Mouse (Mus musculus) liver, embryonic 11.5 days (tissue): Measurements from ENCODE around the gene Kmt2c. TPM values are rescaled to one million over a fixed set of nuclear protein-coding genes. Genes with fewer than 3 reads are reported as not detected.
A peak's percentile ranks its signal among the peaks of the same experiment; 100 is the strongest.

Experiments
- ATAC-seq: fragments of 200-750 bp; cut with Nextera tagmentation; replicated peaks from 2 replicates; pipeline ENCODE4 v1.8.0; 2017; ENCODE audit warnings: moderate number of reproducible peaks, mild to moderate bottlenecking, moderate TSS enrichment, moderate library complexity; ENCODE audit not compliant: low FRiP score
- DNase-seq: peaks from one replicate; pipeline ENCODE4 v3.0.0-alpha.2; 2017; ENCODE audit warnings: low spot score
- H3K27ac ChIP-seq: fragments of 300-500 bp; sonication (generic); 2 replicates; pipeline ENCODE4 v1.5.1; 2014; ENCODE audit warnings: mild to moderate bottlenecking, low read depth, low read length, control low read depth
- H3K27me3 ChIP-seq: fragments of 300-500 bp; sonication (generic); replicated peaks from 2 replicates; pipeline ENCODE4 v1.6.1; 2014; ENCODE audit warnings: low read length, mixed read lengths; ENCODE audit not compliant: control insufficient read depth, insufficient read depth
- H3K36me3 ChIP-seq: fragments of 300-500 bp; sonication (generic); 2 replicates; pipeline ENCODE4 v1.6.1; 2014; ENCODE audit warnings: mild to moderate bottlenecking, low read length, moderate library complexity, mixed read lengths; ENCODE audit not compliant: control insufficient read depth, insufficient read depth
- H3K4me1 ChIP-seq: fragments of 300-500 bp; sonication (generic); replicated peaks from 2 replicates; pipeline ENCODE4 v1.6.1; 2014; ENCODE audit warnings: low read length, mixed read lengths; ENCODE audit not compliant: control insufficient read depth, insufficient read depth
- H3K4me2 ChIP-seq: fragments of 300-500 bp; sonication (generic); 2 replicates; pipeline ENCODE4 v1.6.1; 2014; ENCODE audit warnings: mild to moderate bottlenecking, control low read depth, moderate library complexity
- H3K4me3 ChIP-seq: fragments of 300-500 bp; sonication (generic); 2 replicates; pipeline ENCODE4 v1.5.1; 2014; ENCODE audit warnings: low read depth, low read length, control low read depth
- H3K9ac ChIP-seq: fragments of 300-500 bp; sonication (generic); 2 replicates; pipeline ENCODE4 v1.6.1; 2014; ENCODE audit warnings: low read depth, low read length, control low read depth
- H3K9me3 ChIP-seq: fragments of 300-500 bp; sonication (generic); 2 replicates; pipeline ENCODE4 v1.6.1; 2016; ENCODE audit warnings: low read length, inconsistent platforms, mixed read lengths; ENCODE audit not compliant: control insufficient read depth
- WGBS: fragments of 180-500 bp; shearing (Covaris S2); extraction: QIAGEN DNeasy Blood & Tissue Kit; methylation state at CpG from one replicate; pipeline ENCODE4 v1.1.7; 2014; 5-methylcytosine and 5-hydroxymethylcytosine counted together
- polyA plus RNA-seq: library from polyadenylated mRNA; unstranded; fragments of >200 nt; fragmentation: Nextera tagmentation; extraction: Ambion mirVana; gene quantifications from 2 replicates; pipeline ENCODE4 v1.2.1, GENCODE M21; 2014

Gene Kmt2c
- polyA plus RNA-seq, 1 experiment from 2014 or later = 14.0 TPM

DNA sequence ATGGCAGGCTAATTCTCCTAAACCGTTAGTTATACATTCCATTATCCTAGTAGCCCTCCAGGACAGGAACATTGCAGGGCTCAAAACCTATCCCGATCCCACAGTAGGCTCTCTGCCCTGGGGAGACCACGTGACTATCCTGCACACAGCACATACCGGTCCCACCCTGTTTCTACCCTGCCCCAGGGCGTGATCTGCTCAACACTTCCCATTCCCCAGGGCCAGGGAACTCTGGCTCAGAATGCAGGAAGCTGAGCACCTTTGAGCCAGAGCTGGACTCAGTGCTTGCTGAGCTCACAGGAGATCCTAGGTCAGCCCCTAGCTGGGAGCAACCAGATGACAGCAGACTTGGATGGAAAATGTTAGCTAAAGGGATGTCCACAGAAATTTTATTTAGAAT, 27.5 kb upstream of the Kmt2c start:
- H3K9ac ChIP-seq = no peak overlapping the region
- no peaks in the 10 kb centered on the region for H3K9me3 ChIP-seq
- ATAC-seq = no peak
- H3K36me3 ChIP-seq = no peaks in the 10 kb centered on the region
- H3K4me3 ChIP-seq = no peak overlapping the region
- 44% methylated on average over 5 of the region's 5 CpGs for WGBS
- H3K4me1 ChIP-seq = peaks cover 20% of the 10 kb centered on the region
- no peak overlapping the region for H3K4me2 ChIP-seq
- no peaks in the 10 kb centered on the region for H3K27me3 ChIP-seq
- no peak for DNase-seq
- no peak overlapping the region for H3K27ac ChIP-seq

DNA sequence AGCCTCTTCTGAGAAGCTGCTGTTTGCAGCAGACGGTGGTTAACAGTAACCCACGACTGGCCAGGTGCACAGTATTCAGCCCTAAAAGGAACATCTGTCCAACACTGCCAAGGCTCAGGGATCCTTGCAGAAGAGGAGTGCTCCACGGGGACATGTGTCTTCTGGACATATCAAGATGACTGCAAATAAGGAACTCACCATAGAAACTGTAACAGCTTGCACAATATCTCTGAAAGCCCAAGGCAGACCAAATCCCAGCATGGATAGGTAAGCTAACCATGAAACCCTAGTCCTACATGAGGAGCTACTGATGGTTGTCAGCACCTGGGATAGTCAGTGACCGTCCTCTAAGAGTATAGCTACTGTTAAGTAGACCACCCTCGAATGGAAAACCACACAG, 22.9 kb upstream of the Kmt2c start:
- DNase-seq (no peak), ATAC-seq (no peak)
- peaks cover 2% of the 10 kb centered on the region; the same call in 1 of the 2 replicates for H3K4me1 ChIP-seq
- H3K4me3 ChIP-seq = no peak overlapping the region
- no peaks in the 10 kb centered on the region for H3K27me3 ChIP-seq
- no peaks in the 10 kb centered on the region for H3K9me3 ChIP-seq
- no peak overlapping the region for H3K27ac ChIP-seq
- H3K36me3 ChIP-seq = no peaks in the 10 kb centered on the region
- H3K9ac ChIP-seq = no peak overlapping the region
- 71% methylated on average over 5 of the region's 5 CpGs for WGBS
- no peak overlapping the region for H3K4me2 ChIP-seq

DNA sequence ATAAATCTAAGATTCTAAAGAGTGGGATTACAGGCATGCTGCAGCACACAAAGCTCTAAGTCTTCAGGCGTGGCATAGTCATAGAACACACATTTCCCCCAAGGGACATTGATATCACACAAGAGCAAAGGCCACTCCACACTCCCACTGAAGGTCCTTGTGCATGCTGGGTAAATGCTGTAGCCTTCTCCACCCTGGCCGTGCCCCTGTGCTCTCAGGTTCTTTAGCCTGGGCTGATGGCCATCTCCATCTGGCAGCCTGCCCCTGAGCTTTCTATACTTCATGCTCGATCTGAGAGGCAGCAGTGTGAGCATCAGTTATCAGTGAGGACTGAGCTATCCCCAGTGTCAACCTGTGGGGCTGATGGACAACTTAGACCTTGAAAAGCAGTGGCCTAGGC, 21.2 kb upstream of the Kmt2c start:
- Histone ChIP-seq H3K4me1 (no peaks in the 10 kb centered on the region), H3K9me3 (no peaks in the 10 kb centered on the region), H3K36me3 (no peaks in the 10 kb centered on the region), H3K9ac (no peak overlapping the region), H3K4me2 (no peak overlapping the region), H3K27me3 (no peaks in the 10 kb centered on the region), H3K27ac (no peak overlapping the region), H3K4me3 (no peak overlapping the region)
- ATAC-seq = no peak
- no peak for DNase-seq
- WGBS = 69% methylated on average over 3 of the region's 3 CpGs

DNA sequence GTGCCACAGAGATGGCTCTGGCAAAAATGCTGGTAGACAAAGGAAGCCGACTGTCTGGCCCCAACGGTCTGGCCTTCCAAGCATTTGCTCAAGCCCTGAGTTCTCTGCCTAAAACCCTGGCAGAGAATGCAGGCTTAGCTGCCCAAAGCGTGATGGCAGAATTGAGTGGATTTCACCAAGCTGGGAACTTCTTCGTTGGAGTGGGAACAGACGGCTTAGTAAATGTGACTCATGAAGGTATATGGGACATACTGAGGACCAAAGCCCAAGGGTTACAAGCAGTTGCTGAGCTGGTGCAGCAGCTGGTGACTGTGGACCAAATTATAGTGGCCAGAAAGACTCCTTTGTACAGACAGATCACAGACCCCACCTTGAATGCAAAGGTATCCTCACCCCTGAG, 19.0 kb upstream of the Kmt2c start:
- DNase-seq (no peak), ATAC-seq (no peak)
- Histone ChIP-seq H3K27me3 (no peaks in the 10 kb centered on the region), H3K27ac (no peak overlapping the region), H3K4me1 (no peaks in the 10 kb centered on the region), H3K9ac (no peak overlapping the region), H3K4me3 (no peak overlapping the region), H3K4me2 (no peak overlapping the region), H3K9me3 (no peaks in the 10 kb centered on the region), H3K36me3 (no peaks in the 10 kb centered on the region)
- 80% methylated on average over 5 of the region's 5 CpGs for WGBS

DNA sequence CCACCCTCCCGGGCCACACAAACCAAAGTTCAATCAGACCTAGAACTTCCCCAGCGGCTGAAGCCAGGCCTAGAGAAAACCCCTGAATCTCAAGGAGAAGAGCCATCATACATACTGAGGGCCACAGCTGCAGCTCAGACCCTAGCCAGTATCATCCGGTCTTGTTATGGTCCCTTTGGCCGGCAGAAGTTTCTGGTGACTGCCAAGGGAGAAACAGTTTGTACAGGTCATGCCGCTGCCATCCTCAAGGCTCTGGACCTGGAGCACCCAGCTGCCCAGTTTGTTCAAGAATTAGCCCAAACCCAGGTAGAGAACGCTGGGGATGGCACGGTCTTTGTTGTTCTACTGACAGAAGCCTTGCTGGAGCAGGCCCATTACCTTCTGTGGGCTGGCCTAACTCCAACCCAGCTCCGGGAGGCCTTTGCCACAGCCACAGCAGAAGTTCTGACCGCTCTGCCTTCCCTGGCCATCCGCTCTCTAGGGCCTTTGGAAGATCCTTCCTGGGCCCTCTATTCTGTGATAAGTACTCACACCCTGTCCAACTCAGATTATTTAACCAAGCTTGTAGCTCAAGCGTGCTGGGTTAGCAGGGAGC, 17.8 kb upstream of the Kmt2c start:
- Histone ChIP-seq H3K27me3 (no peaks in the 10 kb centered on the region), H3K4me2 (no peak overlapping the region), H3K9ac (no peak overlapping the region), H3K4me1 (no peaks in the 10 kb centered on the region), H3K27ac (no peak overlapping the region), H3K9me3 (no peaks in the 10 kb centered on the region), H3K4me3 (no peak overlapping the region), H3K36me3 (no peaks in the 10 kb centered on the region)
- no peak for ATAC-seq
- DNase-seq = no peak
- WGBS = 87% methylated on average over 11 of the region's 11 CpGs

DNA sequence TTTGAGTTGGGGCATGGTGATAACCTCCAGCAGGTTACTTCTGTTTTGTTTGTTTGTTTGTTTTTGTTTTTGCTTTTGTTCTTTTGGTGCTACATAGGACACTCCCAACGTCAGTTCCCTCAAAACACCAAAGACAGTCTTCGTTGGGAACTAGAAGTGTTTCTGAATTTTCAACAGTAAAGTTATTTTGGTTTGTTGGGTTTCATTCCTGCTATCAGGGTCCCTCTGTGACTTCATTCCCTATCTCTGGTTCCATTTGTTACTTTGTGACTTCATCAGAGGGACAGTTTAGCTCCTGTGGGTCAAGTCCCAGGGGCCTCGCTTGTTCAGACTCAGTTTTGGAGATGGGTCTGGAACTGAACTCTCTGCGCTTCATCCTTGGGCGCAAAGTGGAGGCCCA, 17.2 kb upstream of the Kmt2c start, which contains the start of gene Cct8l1:
TSS of gene Cct8l1 (plus strand) at position 301 of the 400 bp plus-strand sequence.
- H3K9me3 ChIP-seq = no peaks in the 10 kb centered on the region
- no peak for DNase-seq
- no peaks in the 10 kb centered on the region for H3K4me1 ChIP-seq
- no peak within 1 kb of the TSS for H3K4me3 ChIP-seq
- no peak within 1 kb of the TSS for H3K9ac ChIP-seq
- no peaks in the 10 kb centered on the region for H3K27me3 ChIP-seq
- H3K36me3 ChIP-seq = no peaks in the 10 kb centered on the region
- ATAC-seq = no peak
- WGBS = 86% methylated on average over 5 of the region's 5 CpGs
- no peak within 1 kb of the TSS for H3K27ac ChIP-seq
- H3K4me2 ChIP-seq = no peak within 1 kb of the TSS

DNA sequence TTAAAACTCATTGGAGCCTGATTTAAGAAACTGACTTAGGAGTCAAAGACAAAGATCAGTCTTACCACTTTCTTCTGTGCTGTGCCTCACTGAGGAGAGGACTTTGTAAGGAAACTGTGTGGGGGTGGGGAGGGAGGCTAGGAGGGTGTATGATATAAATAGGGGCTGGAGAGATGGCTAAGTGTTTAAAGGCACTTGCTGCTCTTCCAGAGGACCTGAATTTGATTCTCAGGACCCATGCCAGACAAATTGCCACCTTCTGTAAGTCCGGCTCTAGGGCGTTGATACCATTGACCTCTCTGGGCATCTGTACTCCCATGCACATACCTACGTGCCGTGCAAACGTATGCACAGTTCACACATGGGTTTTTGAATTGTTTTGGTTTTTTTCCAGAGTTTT, 7.5 kb upstream of the Kmt2c start:
- WGBS = 90% methylated on average over 5 of the region's 5 CpGs
- no peak overlapping the region for H3K4me2 ChIP-seq
- no peak overlapping the region for H3K27ac ChIP-seq
- no peaks in the 10 kb centered on the region for H3K4me1 ChIP-seq
- no peak overlapping the region for H3K9ac ChIP-seq
- no peak overlapping the region for H3K4me3 ChIP-seq
- no peak for DNase-seq
- no peaks in the 10 kb centered on the region for H3K27me3 ChIP-seq
- no peaks in the 10 kb centered on the region for H3K36me3 ChIP-seq
- ATAC-seq = no peak
- no peaks in the 10 kb centered on the region for H3K9me3 ChIP-seq

DNA sequence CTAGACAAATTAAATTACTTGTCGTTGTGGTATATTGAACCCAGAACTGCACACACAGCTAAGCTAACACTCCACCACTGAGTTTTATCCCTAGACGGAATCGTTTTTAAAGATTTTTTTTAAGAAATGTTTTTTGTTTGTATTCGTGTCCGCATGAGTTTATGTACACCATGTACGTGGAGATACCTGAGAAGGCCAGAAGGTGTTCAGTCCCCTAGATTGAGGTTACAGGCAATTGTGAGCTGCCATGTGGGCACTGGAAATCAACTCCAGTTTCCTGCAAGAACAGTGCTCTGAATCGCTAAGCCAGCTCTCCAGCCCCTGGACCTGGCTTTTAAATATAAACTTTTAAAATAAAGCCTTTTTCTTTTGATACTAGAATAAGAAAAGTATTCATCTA, 2.1 kb upstream of the Kmt2c start:
- H3K9ac ChIP-seq = no peak overlapping the region; the same call in 1 of the 2 replicates
- no peaks in the 10 kb centered on the region for H3K36me3 ChIP-seq
- peak overlapping the region; percentile 88 for H3K4me2 ChIP-seq
- H3K27me3 ChIP-seq = no peaks in the 10 kb centered on the region
- H3K4me1 ChIP-seq = peaks cover 8% of the 10 kb centered on the region; the same call in 1 of the 2 replicates
- DNase-seq = no peak
- peak overlapping the region; percentile 97 for H3K4me3 ChIP-seq
- no peak overlapping the region; the same call in 1 of the 2 replicates for H3K27ac ChIP-seq
- 67% methylated on average over 7 of the region's 7 CpGs for WGBS
- no peak for ATAC-seq
- H3K9me3 ChIP-seq = no peaks in the 10 kb centered on the region
